Mouse (Mus musculus) left cerebral cortex, postnatal 25 days (tissue): Measurements from ENCODE around the gene Syne1. TPM values are rescaled to one million over a fixed set of nuclear protein-coding genes. Genes with fewer than 3 reads are reported as not detected.
A peak's percentile ranks its signal among the peaks of the same experiment; 100 is the strongest.

Source experiments
- DNase-seq, 2 experiments: peaks; one replicate each; pipeline ENCODE4 v3.0.0; 2022; ENCODE audit warnings: low spot score in 2 of 2, mixed read lengths in 1 of 2
- intact Hi-C: fragments of 180-260 bp; cut with DNase I; formaldehyde crosslinking; loops from one replicate; pipeline ENCODE4 v1.15.1; 2025
- total RNA-seq, 2 experiments: library from RNA; stranded (reverse); gene quantifications; 2 replicates each; pipeline ENCODE4 v1.2.3; 2021

Syne1 gene
- total RNA-seq, 2 experiments from 2014 or later = 383 to 392 TPM

DNA sequence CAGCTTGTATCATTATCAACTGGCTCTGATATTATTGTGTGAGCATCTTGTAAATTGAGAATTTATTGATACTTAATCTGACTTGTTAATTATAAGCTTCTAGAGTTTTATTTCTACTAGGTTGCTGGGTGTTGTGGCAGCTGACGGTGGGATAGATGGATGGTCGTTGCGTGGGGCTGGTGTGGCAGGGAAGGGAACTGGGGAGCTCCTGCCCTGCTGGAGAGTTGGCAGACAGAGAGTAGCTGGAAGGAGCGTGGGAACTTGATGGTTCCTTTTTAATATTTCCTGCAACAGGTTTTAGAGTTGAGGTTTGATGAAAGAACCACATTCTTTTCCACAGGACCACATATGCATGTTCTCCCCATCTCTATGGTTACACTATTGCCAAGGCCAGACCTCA, 311.6 kb downstream of the Syne1 start:
- DNase-seq = no peak
- intact Hi-C loops = no loop called here

DNA sequence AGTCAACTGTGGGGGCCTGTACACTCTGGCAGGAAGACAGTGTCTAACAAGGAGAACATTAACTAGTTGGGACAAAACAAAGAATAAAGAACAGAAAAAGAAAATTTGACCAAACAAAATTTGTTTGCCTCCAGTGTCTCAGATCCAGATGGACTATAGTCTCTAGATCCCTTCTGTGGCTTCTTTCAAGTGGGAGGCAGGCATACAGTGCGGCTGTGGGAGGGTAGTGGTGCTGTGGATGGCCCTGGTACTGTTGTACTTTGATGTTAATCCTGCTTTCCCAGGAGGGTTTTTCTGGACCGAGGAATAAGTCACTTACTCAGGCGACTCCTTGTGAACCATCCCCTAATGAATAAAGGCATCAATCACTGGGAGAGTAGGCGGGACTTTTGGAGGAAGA, 314.4 kb downstream of the Syne1 start:
- peak in 1 of 2 experiments; percentile 23 for DNase-seq
- intact Hi-C loops = no loop called here

DNA sequence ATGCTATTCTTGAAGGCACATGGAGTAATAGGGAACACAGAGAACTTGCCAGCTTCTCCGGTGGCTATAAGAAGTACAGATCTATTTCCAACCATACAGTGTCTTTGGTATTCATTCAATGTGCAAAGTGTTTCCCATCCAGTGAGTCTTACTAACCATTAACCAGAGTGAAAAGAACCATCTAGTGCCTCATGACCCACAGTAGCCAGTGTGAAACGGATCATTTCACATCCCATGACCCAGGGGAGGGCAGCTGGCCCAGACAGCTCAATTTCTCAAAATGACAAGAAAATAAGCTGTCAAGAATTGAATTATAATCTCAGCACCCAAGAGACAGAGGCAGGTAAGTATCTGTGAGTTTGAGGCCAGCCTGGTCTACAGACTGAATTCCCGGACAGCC, 315.1 kb downstream of the Syne1 start:
- intact Hi-C loops = no loop called here
- no peak for DNase-seq

DNA sequence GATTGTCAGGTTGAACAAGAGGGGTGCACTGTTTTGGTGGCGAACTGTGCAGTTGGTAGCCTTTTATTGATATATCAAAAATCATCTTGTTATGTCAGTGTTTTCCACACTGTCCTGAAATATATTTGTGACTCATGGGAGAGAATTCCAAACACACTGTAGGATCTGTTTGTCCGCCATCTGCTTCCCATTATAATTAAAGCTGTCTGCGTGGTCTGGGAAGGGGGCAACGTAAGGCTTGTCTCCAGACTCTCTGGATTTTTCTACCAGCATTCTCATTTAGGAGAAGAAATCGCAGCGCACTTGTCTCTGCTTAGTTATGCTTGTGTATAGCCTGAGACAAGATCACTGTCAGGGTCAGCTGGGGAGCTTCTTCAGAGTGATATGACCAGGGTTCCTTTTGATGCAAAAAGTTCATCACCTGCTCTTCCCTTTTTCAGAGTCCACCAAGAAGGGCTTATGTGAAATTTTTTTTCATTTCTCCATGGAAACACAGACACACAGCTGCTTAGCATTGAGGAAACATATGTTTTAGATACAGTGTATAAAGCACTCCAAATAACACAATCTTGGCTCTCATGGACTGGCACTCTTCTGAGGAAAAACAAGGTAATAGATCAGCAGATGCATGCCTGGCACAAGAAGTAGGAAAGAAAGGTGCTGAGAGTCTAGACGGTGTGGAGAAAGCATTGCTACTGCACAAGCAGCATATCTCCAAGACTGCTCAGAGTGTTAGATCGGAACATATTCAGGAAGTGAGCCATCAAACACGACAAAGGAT, 316.4 kb downstream of the Syne1 start:
- DNase-seq = peak in 1 of 2 experiments; percentile 56
- intact Hi-C loops = no loop called here

DNA sequence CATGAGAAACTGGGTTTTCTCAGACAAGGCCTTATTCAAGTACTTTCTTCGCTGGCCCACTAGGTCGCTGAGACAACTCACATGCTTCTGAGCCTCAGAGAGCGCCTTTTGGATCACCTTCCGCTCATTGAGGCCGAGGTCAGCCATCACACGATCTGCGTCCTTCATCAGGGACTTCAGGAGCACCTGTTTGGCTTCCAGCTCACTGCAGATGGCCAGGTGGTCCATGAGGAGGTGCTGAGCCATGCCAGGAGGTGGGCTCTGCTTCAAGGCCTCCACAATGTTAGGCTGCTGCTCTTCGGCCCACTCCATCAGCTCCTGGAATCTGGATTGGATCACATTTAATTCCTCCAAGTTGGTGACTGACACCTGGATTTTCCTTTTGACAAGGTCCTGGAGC, 322.2 kb downstream of the Syne1 start:
- DNase-seq = no peak

DNA sequence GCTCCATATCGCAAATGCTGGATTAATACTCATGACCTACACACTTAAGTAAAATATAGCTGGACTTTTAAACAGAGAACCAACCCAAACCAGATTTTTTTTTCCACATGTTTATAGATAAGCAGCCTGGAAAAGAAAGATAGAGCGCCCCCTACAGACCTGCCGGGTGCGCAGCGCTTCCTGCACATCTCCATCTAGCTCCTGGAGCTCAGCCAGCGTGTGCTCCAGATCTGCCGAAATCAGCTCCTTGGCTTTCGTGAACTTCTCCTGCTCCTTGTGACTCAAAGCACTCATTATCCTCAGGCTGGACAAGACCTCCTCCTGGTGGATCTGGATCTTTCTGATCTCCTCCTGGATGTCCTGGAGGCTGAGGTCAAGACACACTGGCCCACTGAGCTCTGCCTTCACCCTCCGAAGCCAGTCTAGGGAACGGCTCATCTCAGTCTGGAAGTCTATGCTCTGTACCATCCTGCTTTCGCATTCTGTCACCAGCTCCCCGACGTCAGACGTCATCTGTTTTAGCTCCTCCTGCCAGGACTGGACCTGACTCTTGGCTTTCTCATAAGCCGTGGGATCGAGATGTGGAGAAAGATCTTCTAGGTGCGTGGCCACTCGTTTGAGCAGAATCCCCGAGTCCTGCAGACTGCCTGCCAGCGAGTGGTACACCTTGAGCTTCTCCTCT, 323.7 kb downstream of the Syne1 start:
- intact Hi-C loops = no loop called here
- no peak for DNase-seq

More for the DNA sequence above, 322.2 kb downstream of the Syne1 start:
- intact Hi-C loops = no loop called here

DNA sequence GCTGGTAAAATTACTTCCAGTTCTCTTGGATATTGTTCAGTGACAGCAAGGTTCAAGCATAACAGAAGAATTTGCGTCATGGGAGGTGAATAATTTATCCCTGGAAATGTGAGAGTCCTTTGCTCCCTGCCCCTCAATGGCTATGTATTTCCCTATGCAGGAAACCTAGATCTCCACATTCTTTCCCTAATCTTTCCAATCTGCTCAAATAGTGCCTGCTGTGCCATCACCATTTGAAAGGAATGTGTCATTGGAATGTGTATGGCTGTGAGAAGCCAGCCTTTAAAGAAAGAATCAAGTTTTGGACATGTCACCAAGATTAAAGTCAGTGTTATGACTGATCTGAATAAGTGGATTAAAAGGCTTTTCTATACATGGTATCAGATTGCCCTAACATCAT, 335.3 kb downstream of the Syne1 start:
- intact Hi-C loops = no loop called here
- no peak for DNase-seq

DNA sequence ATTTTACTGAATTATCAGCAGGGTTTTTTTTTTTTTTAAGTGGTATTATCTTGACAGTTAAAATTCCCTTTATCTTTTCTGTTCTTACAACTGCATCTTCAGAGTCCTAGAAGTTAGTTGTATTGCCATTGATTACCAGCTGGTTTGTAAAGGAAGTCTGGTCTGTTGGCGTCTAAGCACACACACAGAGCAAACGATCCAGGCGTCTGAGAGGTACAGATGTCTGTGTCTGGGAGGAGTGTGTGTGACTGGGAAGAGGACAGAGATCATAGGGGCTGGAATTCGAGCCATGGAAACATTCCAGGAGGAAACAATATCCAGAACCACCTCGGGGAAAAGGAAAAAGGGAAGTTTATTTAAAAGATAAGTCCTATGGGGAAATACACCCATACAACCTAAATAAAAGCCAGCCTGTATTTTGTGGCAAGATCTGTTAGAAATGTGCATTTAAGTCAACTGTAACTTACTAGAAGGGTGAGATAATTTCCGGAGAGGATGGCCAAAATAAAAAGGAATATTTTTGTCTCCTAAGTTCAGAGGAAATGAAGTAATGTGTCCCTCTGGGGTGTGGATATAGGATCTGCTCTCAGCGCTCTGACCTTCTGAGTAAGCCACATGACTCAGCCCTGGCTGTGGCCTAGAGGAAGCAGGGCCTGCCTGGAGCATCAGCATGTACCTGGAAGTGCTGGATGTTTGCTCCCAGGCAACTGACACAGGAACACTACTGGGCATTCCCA, 343.2 kb downstream of the Syne1 start:
- intact Hi-C loops = no loop called here
- no peak for DNase-seq

DNA sequence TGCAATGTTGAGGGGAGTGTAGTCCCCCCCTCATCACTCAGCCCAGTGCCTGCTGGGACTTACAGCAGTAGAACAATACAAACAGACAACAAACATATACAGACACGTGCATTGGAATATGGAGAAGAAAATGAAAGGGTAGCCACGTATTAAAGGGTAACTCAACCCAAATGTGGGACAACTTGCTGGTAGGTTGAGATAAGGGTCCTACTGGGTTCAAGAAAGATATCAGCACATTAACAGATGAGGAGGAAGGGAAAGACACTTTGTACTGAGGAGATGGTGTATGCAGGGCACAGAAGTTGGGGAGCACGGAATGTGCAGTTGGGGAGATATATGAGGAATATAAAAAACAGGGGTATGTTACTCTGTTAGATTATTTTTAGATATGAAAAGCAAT, 345.3 kb downstream of the Syne1 start:
- DNase-seq = no peak
- intact Hi-C loops = loop anchor here (2.0 kb wide), 1 partner anchor 15 kb away; no protein-coding TSS in a partner anchor

DNA sequence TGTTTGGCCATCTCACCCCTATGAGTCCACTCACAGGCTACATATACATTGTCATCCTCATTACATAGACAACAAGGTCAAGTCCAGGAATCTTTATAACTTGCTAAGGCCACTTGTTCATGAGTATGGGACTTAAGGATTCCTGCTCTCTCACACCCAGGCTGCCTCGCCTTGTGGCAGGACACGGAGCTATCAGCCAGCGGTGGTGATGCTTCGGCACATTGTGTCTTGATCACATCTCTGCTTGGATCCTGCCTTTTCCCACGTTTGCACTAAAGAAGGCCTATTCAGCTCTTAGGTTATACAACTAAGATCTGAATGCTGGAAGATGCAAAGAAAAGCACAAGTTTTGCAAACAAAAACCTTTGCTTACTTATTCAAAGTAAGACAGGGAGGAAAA, 345.7 kb downstream of the Syne1 start:
- intact Hi-C loops = loop anchor here (2.0 kb wide), 1 partner anchor 15 kb away; no protein-coding TSS in a partner anchor
- DNase-seq = no peak

DNA sequence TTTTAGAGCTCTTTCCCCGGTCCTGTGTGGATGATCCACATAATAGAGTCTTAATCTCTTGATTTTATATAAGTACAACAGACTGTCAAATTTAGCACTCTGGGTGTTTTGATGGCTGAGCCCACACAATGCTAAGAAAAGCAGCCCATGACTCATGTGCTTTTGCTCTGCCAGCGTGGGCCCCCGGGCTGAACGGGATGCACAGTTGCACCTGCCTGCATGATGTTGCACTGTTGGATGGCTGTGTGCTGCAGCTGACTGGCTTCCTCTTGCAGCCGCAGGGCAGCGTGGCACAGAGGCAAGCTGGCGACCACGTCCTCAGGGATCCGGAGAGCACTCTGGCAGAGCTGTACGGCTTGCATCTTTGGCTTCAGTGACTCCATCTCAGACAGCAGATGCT, 347.4 kb downstream of the Syne1 start:
- intact Hi-C loops = loop anchor here (2.0 kb wide), 1 partner anchor 13 kb away; no protein-coding TSS in a partner anchor
- DNase-seq = peak; percentile 85 to 97

DNA sequence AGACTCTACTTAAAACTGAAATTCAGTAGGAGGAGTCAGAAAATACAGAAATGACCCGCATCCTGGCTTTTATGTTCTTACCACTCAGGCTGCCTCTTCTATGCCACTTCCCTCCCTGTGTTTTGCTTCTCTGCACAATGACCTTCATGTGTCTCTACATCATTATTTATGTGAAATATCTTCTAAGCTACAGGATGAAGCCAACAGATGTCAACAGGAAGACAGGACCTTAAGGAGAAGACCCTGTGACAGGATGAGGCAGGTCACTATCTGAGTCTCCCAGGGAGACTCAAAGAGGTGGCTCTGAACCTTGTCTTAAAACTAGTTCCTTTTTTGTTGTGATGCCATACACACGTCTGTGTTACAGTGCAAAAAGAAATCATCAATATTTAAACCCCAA, 353.9 kb downstream of the Syne1 start:
- intact Hi-C loops = no loop called here
- DNase-seq = no peak

DNA sequence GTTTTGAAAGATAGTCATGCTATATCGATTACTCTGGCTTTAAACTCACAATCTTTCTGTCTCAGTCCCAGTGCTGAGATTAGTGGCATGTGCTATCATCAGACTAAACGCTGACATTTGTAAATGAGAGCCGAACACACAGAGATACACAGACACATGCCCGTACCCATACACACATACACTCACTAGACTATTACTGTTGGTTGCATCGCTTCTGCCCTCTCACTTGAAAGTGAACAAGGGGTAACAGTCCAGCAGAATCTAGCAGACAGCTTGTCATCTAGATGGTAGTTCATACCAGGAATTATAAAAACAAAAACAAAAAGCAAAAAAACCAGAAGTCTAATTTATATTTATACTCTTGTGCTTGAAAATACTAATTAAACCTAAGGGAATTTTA, 355.0 kb downstream of the Syne1 start:
- no peak for DNase-seq
- intact Hi-C loops = no loop called here

DNA sequence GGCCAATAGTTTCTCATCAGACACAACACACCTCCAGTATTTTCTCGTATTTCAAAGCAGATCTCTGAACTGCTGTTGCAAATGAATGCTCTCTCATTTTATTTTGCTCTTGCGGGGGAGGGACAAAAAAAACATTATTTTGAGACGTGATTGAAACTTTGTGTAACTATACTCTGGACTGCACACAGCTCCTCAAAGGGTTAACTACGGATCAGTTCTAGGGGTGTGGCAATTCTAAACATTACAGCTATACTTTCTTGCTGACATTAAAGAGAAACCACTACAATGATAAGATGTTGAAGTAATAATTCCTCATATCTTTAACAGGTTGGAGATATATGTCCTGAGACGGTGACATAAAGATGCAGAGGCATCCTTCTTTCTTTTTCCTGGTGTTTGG, 356.0 kb downstream of the Syne1 start:
- no peak for DNase-seq
- intact Hi-C loops = no loop called here

DNA sequence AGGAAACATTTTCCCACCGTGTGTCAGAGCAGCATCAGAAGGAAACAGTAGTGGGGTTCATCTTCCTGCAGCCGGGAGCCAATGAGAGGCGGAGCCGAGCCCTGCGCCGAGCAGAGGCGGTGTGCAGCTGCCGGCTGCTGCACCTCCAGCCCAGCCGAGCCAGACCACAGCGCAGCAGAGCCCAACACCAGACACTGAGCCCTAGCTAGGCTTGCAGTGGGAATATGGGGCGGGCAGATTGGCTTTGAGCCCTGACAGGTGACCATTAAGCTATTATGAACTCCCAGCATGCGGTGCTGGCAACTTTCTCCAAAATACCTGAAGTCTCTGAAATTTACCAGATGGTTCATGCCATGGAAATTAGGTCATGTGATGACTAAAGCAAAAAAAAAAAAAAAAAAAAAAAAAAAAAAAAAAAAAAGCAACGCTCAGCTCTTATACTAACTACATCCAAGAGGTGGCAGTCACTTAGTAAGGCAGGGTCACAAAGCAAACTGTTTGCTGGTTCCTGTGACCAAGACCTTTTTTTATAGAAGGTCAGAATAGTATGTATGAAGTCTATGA, 356.5 kb downstream of the Syne1 start:
- peak; percentile 82 to 85 for DNase-seq
- intact Hi-C loops = no loop called here

DNA sequence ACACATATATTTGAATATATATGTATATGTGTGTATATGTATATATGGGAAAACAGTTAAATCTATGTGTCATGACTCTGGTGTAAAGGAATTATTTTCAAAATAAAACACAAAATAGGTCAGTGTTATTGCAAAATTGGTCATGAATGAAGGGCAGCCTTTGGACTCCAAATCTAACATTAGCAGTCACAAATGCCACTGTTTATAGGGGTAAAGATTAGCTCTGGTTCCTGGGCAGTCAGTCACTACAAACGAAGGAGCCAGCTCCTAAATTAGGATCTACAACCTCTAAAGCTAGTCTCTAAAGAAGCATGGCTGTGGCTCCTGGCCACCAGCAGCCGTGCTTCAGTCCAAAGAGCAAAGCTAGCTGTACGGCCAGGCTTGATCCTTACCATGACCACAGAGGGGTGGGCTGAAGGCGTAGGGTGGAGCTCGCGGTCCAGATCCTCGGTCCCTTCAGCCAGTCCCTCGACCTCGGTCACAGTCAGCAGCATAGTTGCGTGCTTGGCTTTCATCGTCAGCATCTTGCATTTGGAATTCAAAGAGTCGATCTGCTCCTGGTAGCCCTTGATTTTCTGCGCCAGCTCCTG, 357.1 kb downstream of the Syne1 start:
- intact Hi-C loops = no loop called here
- no peak for DNase-seq

DNA sequence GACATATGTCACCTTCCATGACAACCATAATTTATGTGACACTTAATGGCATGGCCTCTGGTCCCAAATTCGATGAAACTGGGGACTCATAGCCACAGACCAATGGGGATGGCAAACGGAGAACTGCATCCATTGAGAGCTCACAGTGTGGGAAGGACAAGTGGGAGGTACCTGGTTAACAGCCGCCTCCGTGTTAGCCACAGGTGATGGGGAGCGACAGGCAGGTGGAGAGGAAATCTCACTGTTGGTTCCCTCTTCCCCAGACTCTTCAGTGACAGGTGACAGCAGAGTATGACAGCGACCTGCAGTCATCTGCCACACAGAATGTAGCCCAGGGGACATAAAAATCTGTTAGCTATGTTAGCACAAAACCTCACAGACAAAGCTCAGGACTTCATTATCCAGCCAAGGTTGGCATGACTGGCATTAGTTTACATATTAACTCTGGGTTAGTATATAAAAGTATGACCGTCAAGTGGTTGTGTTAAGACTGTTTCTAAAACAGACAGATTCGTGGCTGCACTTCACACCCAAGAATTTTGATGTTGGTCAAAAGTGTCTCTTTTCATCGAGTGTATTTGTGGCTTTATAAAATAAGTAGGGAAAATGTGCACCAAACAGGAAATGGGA, 358.3 kb downstream of the Syne1 start:
- DNase-seq = no peak
- intact Hi-C loops = no loop called here

DNA sequence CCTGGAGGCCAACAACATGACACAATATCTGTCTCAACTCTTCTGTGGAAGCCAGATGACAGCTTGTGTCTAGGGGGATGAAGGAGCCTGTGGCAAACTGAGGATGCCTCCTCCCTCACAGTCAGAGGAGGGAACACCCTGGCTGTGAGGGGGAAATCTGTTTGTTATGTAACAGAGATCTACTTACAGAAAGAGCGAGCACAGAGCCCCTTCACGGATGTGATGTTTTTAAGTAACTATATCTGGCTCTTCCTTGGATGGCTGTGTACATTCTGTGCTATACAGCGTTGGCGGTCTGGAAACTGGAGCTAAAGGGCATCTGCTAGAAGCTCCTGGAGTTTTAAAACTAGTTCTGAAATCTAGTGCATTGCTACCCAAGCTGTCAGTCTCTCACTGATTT, 360.5 kb downstream of the Syne1 start:
- intact Hi-C loops = loop anchor here (2.0 kb wide), 1 partner anchor 14 kb away; no protein-coding TSS in a partner anchor

DNA sequence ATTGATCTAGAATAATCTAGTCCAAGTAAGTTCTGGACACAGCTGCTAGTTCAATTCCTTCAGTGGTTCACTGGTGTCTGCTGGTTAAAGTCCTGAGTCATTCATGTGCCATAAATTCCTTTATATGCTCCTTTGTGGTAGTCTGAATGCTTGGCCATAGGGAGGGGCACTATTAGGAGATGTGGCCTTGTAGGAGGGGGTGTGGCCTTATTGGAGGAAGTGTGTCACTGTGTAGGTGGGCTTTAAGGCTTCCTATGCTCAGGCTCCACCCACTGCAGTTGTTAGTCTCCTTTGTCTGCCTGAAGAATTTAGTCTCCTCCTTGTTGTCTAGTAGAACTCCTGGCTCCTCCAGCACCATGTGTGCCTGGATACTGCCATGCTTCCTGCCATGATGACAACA, 362.4 kb downstream of the Syne1 start:
- intact Hi-C loops = no loop called here
- DNase-seq = no peak

More for the DNA sequence above, 360.5 kb downstream of the Syne1 start:
- peak; percentile 65 to 96 for DNase-seq
